Mouse (Mus musculus) hindbrain, postnatal 0 days (tissue): ENCODE results near the gene Sars. TPM values are rescaled to one million over a fixed set of nuclear protein-coding genes. Genes with fewer than 3 reads are reported as not detected.

ENCODE experiments used
- ATAC-seq: fragments of 200-750 bp; cut with Nextera tagmentation; 2 replicates; pipeline ENCODE4 v1.8.0; 2017; ENCODE audit warnings: mild to moderate bottlenecking, moderate TSS enrichment, moderate library complexity
- DNase-seq: peaks from one replicate; pipeline ENCODE4 v3.0.0-alpha.2; 2015; ENCODE audit warnings: low spot score
- H3K27ac ChIP-seq: fragments of 300-500 bp; sonication (generic); 2 replicates; pipeline ENCODE4 v1.5.1; 2014; ENCODE audit warnings: mild to moderate bottlenecking
- H3K27me3 ChIP-seq: fragments of 300-500 bp; sonication (generic); 2 replicates; pipeline ENCODE4 v1.6.1; 2014; ENCODE audit warnings: low read length, mixed read lengths; ENCODE audit not compliant: insufficient read depth
- H3K36me3 ChIP-seq: fragments of 300-500 bp; sonication (generic); 2 replicates; pipeline ENCODE4 v1.6.1; 2014; ENCODE audit warnings: low read length, mixed read lengths; ENCODE audit not compliant: insufficient read depth
- H3K4me1 ChIP-seq: fragments of 300-500 bp; sonication (generic); 2 replicates; pipeline ENCODE4 v1.6.1; 2014; ENCODE audit warnings: antibody characterized with exemption, low read length, mixed read lengths; ENCODE audit not compliant: insufficient read depth
- H3K4me2 ChIP-seq: fragments of 300-500 bp; sonication (generic); 2 replicates; pipeline ENCODE4 v1.6.1; 2014; ENCODE audit warnings: low read depth, mild to moderate bottlenecking, low read length, moderate library complexity, mixed read lengths
- H3K4me3 ChIP-seq: fragments of 300-500 bp; sonication (generic); 2 replicates; pipeline ENCODE4 v1.5.1; 2014; ENCODE audit warnings: low read length
- H3K9ac ChIP-seq: fragments of 300-500 bp; sonication (generic); replicated peaks from 2 replicates; pipeline ENCODE4 v1.6.1; 2014; ENCODE audit warnings: mild to moderate bottlenecking, low read length, moderate library complexity, mixed read lengths
- H3K9me3 ChIP-seq: fragments of 300-500 bp; sonication (generic); 2 replicates; pipeline ENCODE4 v1.6.1; 2016; ENCODE audit warnings: low read length, mixed read lengths
- CTCF ChIP-seq: IDR thresholded peaks from 2 replicates; pipeline ENCODE4 v1.5.1; 2016; ENCODE audit warnings: antibody characterized with exemption, control low read depth, low read depth
- WGBS: fragments of 180-500 bp; shearing (Covaris S2); extraction: QIAGEN DNeasy Blood & Tissue Kit; methylation state at CpG from one replicate; pipeline ENCODE4 v1.1.7; 2014; 5-methylcytosine and 5-hydroxymethylcytosine counted together
- polyA plus RNA-seq: library from polyadenylated mRNA; unstranded; fragments of >200 nt; fragmentation: Nextera tagmentation; extraction: Ambion mirVana; gene quantifications from 2 replicates; pipeline ENCODE4 v1.2.1, GENCODE M21; 2015
- total RNA-seq: library from RNA; depleted of rRNA; stranded (reverse); fragments of >200 nt; gene quantifications from 2 replicates; pipeline ENCODE4 v1.2.3, GENCODE M21; 2014

Gene Sars
- total and polyA plus RNA-seq, 2 experiments from 2014 or later: 122 to 214 TPM

GRCm38 (mm10) chr3:108467760-108468159 lies 22.8 kb upstream of the Sars start:
- Histone ChIP-seq H3K9me3 (no peaks in the 10 kb centered on the region), H3K36me3 (no peaks in the 10 kb centered on the region), H3K27me3 (no peaks in the 10 kb centered on the region), H3K9ac (no peak overlapping the region), H3K4me2 (no peak overlapping the region), H3K27ac (no peak overlapping the region), H3K4me3 (no peak overlapping the region), H3K4me1 (no peaks in the 10 kb centered on the region)
- WGBS: 61% methylated on average over 8 of the region's 8 CpGs
- DNase-seq (no peak), ATAC-seq (no peak)
- TF ChIP-seq CTCF: no peak

- no peak overlapping the region for H3K4me2 ChIP-seq
- no peak overlapping the region for H3K9ac ChIP-seq
- H3K9me3 ChIP-seq: no peaks in the 10 kb centered on the region
- ATAC-seq (no peak), DNase-seq (no peak)
- no peak overlapping the region for H3K4me3 ChIP-seq
- 88% methylated on average over 6 of the region's 6 CpGs for WGBS
- no peaks in the 10 kb centered on the region for H3K36me3 ChIP-seq
- H3K27ac ChIP-seq: no peak overlapping the region
- no peaks in the 10 kb centered on the region for H3K27me3 ChIP-seq
- TF ChIP-seq CTCF: peak; percentile 66
- H3K4me1 ChIP-seq: no peaks in the 10 kb centered on the region
Observed at GRCm38 (mm10) chr3:108466425-108466824, 21.4 kb upstream of the Sars start.

- TF ChIP-seq CTCF: no peak
- Histone ChIP-seq H3K4me1 (no peaks in the 10 kb centered on the region), H3K36me3 (no peaks in the 10 kb centered on the region), H3K9ac (no peak overlapping the region), H3K27ac (no peak overlapping the region), H3K4me3 (no peak overlapping the region), H3K27me3 (no peaks in the 10 kb centered on the region), H3K9me3 (no peaks in the 10 kb centered on the region), H3K4me2 (no peak overlapping the region)
- ATAC-seq (no peak), DNase-seq (peak; percentile 38)
- 49% methylated on average over 10 of the region's 10 CpGs for WGBS
Observed at GRCm38 (mm10) chr3:108458866-108459265, 13.9 kb upstream of the Sars start.

GRCm38 (mm10) chr3:108458380-108458779 lies 13.4 kb upstream of the Sars start:
- no peaks in the 10 kb centered on the region for H3K4me1 ChIP-seq
- 60% methylated on average over 14 of the region's 14 CpGs for WGBS
- H3K36me3 ChIP-seq: no peaks in the 10 kb centered on the region
- DNase-seq (no peak), ATAC-seq (no peak)
- no peak overlapping the region for H3K4me3 ChIP-seq
- TF ChIP-seq CTCF: no peak
- no peaks in the 10 kb centered on the region for H3K27me3 ChIP-seq
- no peak overlapping the region for H3K27ac ChIP-seq
- H3K9ac ChIP-seq: no peak overlapping the region
- no peaks in the 10 kb centered on the region for H3K9me3 ChIP-seq
- H3K4me2 ChIP-seq: no peak overlapping the region

GRCm38 (mm10) chr3:108454172-108454571 lies 9.2 kb upstream of the Sars start:
- TF ChIP-seq CTCF: no peak
- no peaks in the 10 kb centered on the region for H3K4me1 ChIP-seq
- no peak overlapping the region for H3K9ac ChIP-seq
- ATAC-seq (no peak), DNase-seq (no peak)
- no peak overlapping the region for H3K27ac ChIP-seq
- H3K4me3 ChIP-seq: no peak overlapping the region
- 71% methylated on average over 1 of the region's 1 CpGs for WGBS
- H3K4me2 ChIP-seq: no peak overlapping the region
- H3K36me3 ChIP-seq: no peaks in the 10 kb centered on the region
- no peaks in the 10 kb centered on the region for H3K27me3 ChIP-seq
- no peaks in the 10 kb centered on the region for H3K9me3 ChIP-seq

GRCm38 (mm10) chr3:108451969-108452368 lies 7.0 kb upstream of the Sars start:
- Histone ChIP-seq H3K4me2 (no peak overlapping the region), H3K27me3 (no peaks in the 10 kb centered on the region), H3K9ac (no peak overlapping the region), H3K4me3 (no peak overlapping the region), H3K27ac (no peak overlapping the region), H3K36me3 (no peaks in the 10 kb centered on the region), H3K9me3 (no peaks in the 10 kb centered on the region), H3K4me1 (no peaks in the 10 kb centered on the region)
- 83% methylated on average over 2 of the region's 2 CpGs for WGBS
- DNase-seq: no peak
- TF ChIP-seq CTCF: no peak
- no peak for ATAC-seq

GRCm38 (mm10) chr3:108445366-108445705 lies 327 bp upstream of the Sars start:
- H3K4me1 ChIP-seq: peaks cover 10% of the 10 kb centered on the region
- peak overlapping the region; percentile 81 for H3K4me3 ChIP-seq
- H3K4me2 ChIP-seq: peak overlapping the region; percentile 88
- 10% methylated on average over 6 of the region's 6 CpGs for WGBS
- H3K27me3 ChIP-seq: no peaks in the 10 kb centered on the region
- ATAC-seq (peak; percentile 43; the same call in 1 of the 2 replicates), DNase-seq (no peak)
- H3K27ac ChIP-seq: peak overlapping the region; percentile 91
- peak overlapping the region; percentile 88 for H3K9ac ChIP-seq
- no peak for TF ChIP-seq CTCF
- no peaks in the 10 kb centered on the region for H3K9me3 ChIP-seq
- H3K36me3 ChIP-seq: no peaks in the 10 kb centered on the region

- H3K9ac ChIP-seq: peak overlapping the region; percentile 88
- no peaks in the 10 kb centered on the region for H3K9me3 ChIP-seq
- H3K4me1 ChIP-seq: peaks cover 10% of the 10 kb centered on the region
- TF ChIP-seq CTCF: no peak
- peak overlapping the region; percentile 81 for H3K4me3 ChIP-seq
- ATAC-seq (peak; percentile 62), DNase-seq (peak; percentile 69)
- H3K27me3 ChIP-seq: no peaks in the 10 kb centered on the region
- H3K36me3 ChIP-seq: no peaks in the 10 kb centered on the region
- H3K27ac ChIP-seq: peak overlapping the region; percentile 91
- peak overlapping the region; percentile 88 for H3K4me2 ChIP-seq
- 21% methylated on average over 8 of the region's 8 CpGs for WGBS
Observed at GRCm38 (mm10) chr3:108444029-108444428, 980 bp downstream of the Sars start.
